Mouse (Mus musculus): ENCODE measurements around the gene Cdc14a.

Gene Cdc14a

DNA sequence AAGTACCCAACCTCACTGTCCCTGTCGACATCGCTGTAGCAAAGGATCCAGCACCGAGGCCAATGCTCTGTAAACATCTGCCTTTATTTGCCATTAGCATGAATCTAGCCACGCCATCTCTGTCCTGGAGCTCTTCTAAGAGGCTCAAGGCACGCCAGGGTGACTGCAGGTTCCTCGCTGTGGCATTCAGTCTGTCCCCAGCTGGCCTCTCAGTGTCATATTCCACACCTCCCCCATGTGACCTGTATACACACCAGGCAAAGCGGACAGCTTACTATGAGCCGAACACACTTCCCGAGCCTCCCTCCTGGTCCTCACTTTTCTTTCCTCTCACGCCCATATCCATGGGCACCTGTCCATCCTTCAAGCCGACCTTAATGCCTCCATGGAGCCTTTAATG is 4.0 kb downstream of the Cdc14a start:
- no peak for DNase-seq (ENCODE audit: extremely low read depth, insufficient read length, low spot score)

DNA sequence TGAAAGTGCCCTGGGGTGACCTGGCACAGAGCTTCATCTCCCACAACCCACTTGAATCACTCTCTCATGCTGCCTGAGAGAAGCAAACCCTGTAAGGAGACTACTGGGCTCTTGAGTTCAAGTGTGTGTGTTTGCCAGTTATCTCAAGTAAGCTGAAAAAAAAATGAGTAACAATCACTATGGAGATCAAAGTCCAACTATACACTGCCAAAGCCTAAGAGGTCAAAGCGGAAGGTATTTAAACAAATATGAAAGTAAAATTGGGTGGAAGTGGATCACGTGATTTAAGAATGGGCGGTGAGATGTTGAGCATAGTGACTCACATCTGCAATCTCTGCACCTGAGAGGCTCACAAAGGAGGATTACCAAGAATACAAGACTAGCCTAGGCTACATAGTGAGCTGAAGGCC is 9.4 kb downstream of the Cdc14a start:
- no peak for DNase-seq (ENCODE audit: extremely low read depth, insufficient read length, low spot score)

DNA sequence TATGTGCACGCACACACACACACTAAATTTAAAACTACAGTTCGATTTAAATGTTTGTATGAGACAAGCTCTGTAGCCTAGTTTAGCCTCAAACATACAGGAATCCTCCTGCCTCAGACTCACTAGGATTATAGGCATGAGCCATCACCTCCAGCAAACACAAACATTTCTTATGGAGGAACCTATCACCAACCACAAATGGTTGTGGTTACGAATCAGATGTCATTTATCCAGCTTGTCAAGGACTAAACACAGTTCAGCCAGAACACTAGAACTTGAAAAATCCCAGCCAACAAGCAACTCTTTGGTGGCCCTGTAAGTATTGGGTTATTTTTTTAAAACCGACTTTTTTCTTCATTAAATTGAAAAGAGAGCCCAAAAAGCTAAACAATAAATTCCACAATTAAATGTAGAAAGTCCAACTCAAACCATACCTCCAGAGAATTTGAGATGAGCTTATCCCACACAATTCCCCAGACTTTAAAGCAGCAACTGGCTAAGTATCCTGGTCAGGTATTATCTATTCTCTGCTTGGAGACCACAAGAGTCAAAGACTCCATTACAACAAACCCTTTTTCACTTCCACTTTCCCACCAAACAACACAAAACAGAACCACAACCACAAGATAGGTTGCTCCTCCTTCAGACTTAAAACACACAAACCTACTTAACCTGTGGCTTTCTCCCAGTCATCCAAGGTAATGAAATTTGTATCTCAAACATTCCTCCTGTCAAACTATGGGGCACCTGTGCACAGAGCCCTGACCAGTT is 10.7 kb downstream of the Cdc14a start:
- DNase-seq (ENCODE audit: extremely low read depth, insufficient read length, low spot score), result no peak

- DNase-seq (ENCODE audit: extremely low read depth, insufficient read length, low spot score), result no peak
These were observed 13.8 kb downstream of the Cdc14a start for GRCm38 (mm10) chr3:116410051-116410450.

DNA sequence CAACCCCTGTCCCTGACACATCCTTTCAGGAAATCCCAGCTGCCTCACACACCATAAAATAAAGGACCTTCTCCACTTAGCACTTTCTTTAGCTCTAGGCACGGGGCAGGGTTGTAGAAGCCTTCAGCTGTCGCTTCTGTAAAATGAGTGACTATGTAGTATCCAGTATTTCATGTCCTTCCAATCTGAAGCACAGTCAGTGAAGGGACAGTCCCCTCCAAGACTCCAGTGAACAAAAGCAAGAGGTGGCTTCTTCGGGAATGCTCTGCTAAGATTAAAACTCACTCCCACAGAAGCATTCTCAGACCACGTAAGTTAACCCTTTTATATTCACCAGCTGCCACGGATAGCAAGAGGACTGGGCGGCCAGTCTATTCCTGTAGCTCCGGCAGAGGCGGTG is 14.3 kb downstream of the Cdc14a start:
- DNase-seq (ENCODE audit: extremely low read depth, insufficient read length, low spot score), result no peak

DNA sequence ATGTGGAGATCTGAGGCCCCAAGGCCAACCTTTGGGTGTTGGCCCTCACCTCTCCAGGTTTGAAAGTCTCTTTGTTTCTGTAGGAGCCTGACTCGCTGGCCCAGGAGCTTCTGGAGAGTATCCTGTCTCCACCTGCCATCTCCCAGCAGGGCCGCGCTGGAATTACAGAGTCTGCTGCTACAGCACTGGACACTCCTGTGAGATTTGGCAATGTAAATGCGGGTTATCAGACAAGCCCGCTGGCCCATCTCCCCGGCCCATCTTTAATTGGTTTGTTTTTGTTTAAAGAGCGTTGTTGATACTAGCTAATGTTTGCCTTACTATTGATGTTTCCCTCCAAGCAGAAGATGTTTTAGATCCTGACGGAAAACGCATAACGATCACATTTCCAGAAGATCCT is 15.0 kb downstream of the Cdc14a start:
- DNase-seq (ENCODE audit: extremely low read depth, insufficient read length, low spot score), result no peak

- no peak for DNase-seq (ENCODE audit: extremely low read depth, insufficient read length, low spot score)
These were observed 18.3 kb downstream of the Cdc14a start for GRCm38 (mm10) chr3:116405516-116405915.

DNA sequence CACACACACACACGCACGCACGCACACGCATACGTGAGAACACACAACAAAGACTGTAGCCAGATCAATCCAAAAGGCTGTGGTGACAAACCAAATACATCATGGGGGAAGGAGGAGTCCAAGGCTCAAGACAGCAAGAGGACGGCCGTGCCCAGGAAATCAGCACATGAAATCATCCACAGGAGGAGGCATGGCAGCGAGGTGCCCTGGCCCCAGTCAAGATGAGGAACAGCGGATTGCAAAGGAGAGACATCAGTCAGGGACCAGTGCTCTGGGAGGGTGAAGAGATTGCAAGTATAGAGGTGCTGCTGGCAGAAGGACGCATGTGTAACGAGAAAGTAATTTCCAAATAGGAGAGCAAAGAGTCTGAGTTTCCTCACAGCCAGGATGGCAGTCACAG is 22.4 kb downstream of the Cdc14a start:
- no peak for DNase-seq (ENCODE audit: extremely low read depth, insufficient read length, low spot score)

DNA sequence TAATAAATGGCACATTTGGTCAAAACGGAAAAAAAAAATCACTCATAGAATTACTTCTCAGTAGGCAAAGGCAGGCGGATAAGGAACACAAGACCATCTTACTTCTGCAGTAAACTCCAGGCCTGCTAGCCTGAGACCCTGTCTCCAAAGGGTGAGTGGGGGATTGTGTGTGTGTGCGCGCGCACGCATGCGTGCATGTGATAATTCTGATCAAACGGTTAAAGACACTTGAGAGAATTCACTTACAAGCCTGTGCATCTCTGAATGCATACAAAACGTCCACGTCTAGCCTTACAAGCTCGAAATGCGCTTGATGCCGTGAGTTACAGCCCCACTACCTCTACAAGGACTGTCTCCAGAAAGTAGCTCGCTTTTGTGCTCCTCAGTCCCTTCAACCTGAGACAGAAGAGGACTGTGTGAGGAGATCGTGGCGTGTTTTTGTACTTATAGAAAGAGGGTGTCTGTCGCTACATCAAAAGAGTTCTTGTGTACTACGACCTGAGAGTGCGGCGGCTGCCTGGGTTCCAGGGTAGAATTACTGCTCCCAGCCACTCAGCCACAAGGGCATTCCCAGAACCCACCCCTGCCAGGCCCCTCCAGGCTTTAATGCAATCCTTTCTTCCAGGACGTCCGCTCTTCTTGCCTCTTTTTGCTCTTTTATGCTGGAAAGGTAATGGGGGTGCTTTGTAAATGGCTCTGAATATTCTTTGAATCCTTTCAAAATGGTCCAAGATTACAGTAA is 24.3 kb downstream of the Cdc14a start:
- no peak for DNase-seq (ENCODE audit: extremely low read depth, insufficient read length, low spot score)

DNA sequence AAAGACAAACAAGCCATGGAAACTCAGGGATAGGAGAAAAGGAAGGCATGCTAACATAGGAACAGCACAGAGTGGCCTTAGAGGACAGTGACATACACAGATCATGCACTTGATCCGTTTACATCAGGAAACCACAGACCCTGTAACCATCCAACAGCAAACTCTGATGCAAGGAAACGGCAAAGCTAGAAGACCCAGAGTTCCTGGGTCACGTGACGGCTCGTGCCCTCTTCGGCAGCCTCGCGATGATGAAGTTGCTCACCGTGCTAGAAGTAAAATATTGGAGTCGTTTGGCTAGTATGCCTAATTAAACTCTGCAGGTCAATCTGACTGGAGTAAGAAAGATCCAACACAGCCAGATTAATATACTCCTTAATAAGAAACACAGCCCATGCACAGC is 25.3 kb downstream of the Cdc14a start:
- DNase-seq (ENCODE audit: extremely low read depth, insufficient read length, low spot score), result no peak

DNA sequence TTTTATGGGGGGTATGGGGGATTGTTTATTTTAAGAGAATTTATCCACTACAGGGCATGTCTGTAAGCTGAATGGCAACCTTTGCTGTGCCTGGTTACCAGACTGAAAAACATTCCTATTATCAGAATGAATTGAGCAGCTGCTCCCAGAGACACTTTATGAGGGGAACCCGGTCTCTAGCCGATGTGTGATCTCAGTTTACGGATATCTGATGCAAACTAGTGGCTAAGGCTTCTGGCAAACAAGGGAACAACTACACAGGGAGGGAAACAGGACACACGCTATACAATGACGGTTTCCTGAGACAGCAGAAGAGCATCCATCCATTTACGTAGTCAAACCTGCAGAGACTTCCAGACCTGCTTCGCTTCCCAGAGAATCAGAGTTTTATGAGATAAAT is 25.9 kb downstream of the Cdc14a start:
- no peak for DNase-seq (ENCODE audit: extremely low read depth, insufficient read length, low spot score)

DNA sequence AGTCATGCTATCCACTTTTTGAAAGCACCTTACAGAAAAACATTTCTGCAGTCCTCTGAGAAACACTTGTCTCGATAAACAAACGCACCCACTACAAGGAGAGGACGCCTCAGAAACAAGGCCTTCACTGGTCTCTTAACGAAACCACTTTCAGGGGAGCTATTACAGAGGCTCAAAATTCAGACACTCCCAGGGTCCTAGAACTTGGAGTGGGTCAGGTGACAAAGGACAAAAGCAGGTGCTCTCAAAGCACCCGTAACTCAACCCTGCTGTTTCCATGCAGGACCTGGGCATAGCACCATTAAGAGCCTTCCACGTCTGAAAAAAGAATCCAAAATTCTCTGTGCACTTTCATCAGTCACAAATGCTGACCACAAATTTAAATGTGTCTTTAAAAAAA is 26.5 kb downstream of the Cdc14a start:
- no peak for DNase-seq (ENCODE audit: extremely low read depth, insufficient read length, low spot score)

- no peak for DNase-seq (ENCODE audit: extremely low read depth, insufficient read length, low spot score)
These were observed 27.3 kb downstream of the Cdc14a start for GRCm38 (mm10) chr3:116396571-116396970.

DNA sequence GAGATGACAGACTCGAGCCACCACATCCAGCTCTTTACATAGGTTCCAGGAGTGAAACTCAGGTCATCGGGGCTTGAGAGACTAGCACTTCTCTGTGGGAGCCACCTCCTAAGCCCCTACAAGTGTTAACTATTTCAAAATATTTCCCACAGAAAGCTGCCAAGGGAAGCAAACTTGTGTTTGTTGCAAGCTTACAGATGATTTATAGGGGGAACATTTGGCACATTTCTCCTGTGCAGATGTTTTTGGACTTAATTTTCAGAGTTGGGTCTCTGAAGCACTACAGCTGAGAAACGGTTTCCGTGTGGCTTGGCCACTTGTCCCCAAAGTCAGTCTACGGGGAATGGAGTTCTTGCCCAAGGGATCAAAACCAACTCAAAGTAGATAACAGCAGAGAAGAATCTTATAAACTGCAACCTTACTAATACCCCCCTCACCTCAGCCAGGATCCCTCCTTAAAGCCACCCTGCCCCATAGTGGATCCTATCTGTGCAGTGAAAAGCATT is 28.9 kb downstream of the Cdc14a start:
- no peak for DNase-seq (ENCODE audit: extremely low read depth, insufficient read length, low spot score)

DNA sequence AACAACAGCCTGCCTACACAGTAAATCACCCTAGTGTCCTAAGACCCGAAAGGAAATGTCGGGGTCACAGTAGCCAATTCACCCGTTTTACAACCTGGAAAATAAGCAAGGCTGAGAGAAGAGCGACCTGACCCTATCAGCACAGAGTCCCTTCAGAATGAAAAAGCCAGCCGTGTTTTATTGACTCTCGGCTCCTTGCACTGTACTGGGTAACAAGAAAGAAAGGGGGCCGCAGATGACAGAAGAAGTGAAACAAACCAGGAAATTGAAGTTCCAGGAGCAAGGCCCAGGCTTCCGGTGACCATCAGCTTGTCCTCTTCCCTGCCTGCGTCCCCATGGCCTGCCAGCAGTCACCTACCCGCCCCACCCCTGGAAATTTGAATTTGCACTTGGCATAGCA is 32.4 kb downstream of the Cdc14a start:
- no peak for DNase-seq (ENCODE audit: extremely low read depth, insufficient read length, low spot score)

GRCm38 (mm10) chr3:116389500-116390470 is 34.0 kb downstream of the Cdc14a start:
- DNase-seq (ENCODE audit: extremely low read depth, insufficient read length, low spot score), result no peak

DNA sequence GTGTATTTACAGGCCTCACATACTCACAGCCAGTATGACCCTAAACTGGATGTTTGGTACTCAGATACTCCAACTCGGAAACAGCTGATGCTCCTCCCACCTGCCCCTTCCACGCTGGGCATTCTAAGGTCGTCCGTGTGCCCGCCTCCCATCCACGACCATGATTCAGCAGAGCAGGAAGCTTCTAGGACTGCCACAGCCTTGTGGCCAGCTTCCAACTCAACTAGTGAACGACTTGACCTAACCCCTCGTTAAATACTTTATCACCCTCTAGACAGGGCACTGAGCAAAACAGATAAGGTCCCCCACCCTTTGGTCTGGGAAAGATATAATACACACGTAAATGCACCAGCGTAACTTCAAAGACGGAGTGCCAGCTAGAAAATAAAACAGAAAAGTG is 35.0 kb downstream of the Cdc14a start:
- DNase-seq (ENCODE audit: extremely low read depth, insufficient read length, low spot score), result no peak

GRCm38 (mm10) chr3:116386886-116387285 is 36.9 kb downstream of the Cdc14a start:
- DNase-seq (ENCODE audit: extremely low read depth, insufficient read length, low spot score), result no peak

GRCm38 (mm10) chr3:116386342-116386741 is 37.5 kb downstream of the Cdc14a start:
- DNase-seq (ENCODE audit: extremely low read depth, insufficient read length, low spot score), result no peak

DNA sequence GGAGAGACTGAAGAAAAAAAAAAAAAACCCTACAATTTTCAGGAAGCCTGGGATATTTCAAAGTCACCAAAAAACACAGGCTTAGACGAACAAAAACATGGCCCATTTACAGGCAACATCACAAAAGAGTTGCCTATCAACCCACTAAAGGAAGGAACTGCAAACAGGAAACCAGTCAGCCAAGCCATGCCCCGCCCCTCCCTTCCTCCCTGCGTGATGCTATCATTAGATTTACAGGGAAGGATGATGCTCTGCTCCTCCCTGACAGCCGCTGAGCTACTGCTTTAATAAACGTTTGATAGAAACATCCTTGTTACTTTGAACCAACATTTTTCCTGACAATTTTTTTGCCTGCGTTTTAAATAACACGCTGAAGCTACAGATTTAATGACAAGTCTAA is 39.5 kb downstream of the Cdc14a start:
- no peak for DNase-seq (ENCODE audit: extremely low read depth, insufficient read length, low spot score)

- peak; percentile 74 for DNase-seq (ENCODE audit: extremely low read depth, insufficient read length, low spot score)
These were observed 43.5 kb downstream of the Cdc14a start for GRCm38 (mm10) chr3:116380319-116380718.

All from 3134 (cell line).